Mouse (Mus musculus) hindbrain, embryonic 13.5 days (tissue): ENCODE measurements around the gene Defb29. TPM values are rescaled to one million over a fixed set of nuclear protein-coding genes. Genes with fewer than 3 reads are reported as not detected.

Experiments used
- ATAC-seq: fragments of 200-750 bp; cut with Nextera tagmentation; 2 replicates; pipeline ENCODE4 v1.8.0; 2017; ENCODE audit warnings: moderate TSS enrichment; ENCODE audit not compliant: low FRiP score
- H3K27ac ChIP-seq: fragments of 300-500 bp; sonication (generic); 2 replicates; pipeline ENCODE4 v1.5.1; 2015; ENCODE audit warnings: inconsistent platforms, mild to moderate bottlenecking, moderate library complexity
- H3K27me3 ChIP-seq: fragments of 300-500 bp; sonication (generic); 2 replicates; pipeline ENCODE4 v1.6.1; 2015; ENCODE audit warnings: mild to moderate bottlenecking, inconsistent platforms
- H3K36me3 ChIP-seq: fragments of 300-500 bp; sonication (generic); 2 replicates; pipeline ENCODE4 v1.6.1; 2015; ENCODE audit warnings: mild to moderate bottlenecking, inconsistent platforms
- H3K4me1 ChIP-seq: fragments of 300-500 bp; sonication (generic); replicated peaks from 2 replicates; pipeline ENCODE4 v1.6.1; 2015; ENCODE audit warnings: inconsistent platforms
- H3K4me2 ChIP-seq: fragments of 300-500 bp; sonication (generic); 2 replicates; pipeline ENCODE4 v1.6.1; 2015; ENCODE audit warnings: inconsistent platforms, mild to moderate bottlenecking, moderate library complexity
- H3K4me3 ChIP-seq: fragments of 300-500 bp; sonication (generic); 2 replicates; pipeline ENCODE4 v1.5.1; 2015; ENCODE audit warnings: mild to moderate bottlenecking, inconsistent platforms
- H3K9ac ChIP-seq: fragments of 300-500 bp; sonication (generic); 2 replicates; pipeline ENCODE4 v1.6.1; 2015; ENCODE audit warnings: mild to moderate bottlenecking, inconsistent platforms
- H3K9me3 ChIP-seq: fragments of 300-500 bp; sonication (generic); 2 replicates; pipeline ENCODE4 v1.6.1; 2016; ENCODE audit warnings: inconsistent platforms
- WGBS: fragments of 180-500 bp; shearing (Covaris S2); methylation state at CpG from one replicate; pipeline ENCODE4 v1.1.7; 2015; 5-methylcytosine and 5-hydroxymethylcytosine counted together
- polyA plus RNA-seq: library from polyadenylated mRNA; unstranded; fragments of >200 nt; fragmentation: Nextera tagmentation; extraction: Ambion mirVana; gene quantifications from 2 replicates; pipeline ENCODE4 v1.2.1, GENCODE M21; 2015

The Defb29 gene
- polyA plus RNA-seq, 1 experiment from 2014 or later = not detected

- Histone ChIP-seq H3K27me3 (no peaks in the 10 kb centered on the region), H3K9ac (no peak overlapping the region), H3K4me1 (no peaks in the 10 kb centered on the region), H3K27ac (no peak overlapping the region), H3K9me3 (no peaks in the 10 kb centered on the region), H3K36me3 (no peaks in the 10 kb centered on the region), H3K4me3 (no peak overlapping the region), H3K4me2 (no peak overlapping the region)
- WGBS = 81% methylated on average over 6 of the region's 6 CpGs
- no peak for ATAC-seq
These were observed 46.7 kb downstream of the Defb29 start for GRCm38 (mm10) chr2:152493151-152493550.

GRCm38 (mm10) chr2:152490038-152490437 lies 49.9 kb downstream of the Defb29 start, which contains the start of gene Defb22:
Gene Defb22 (minus strand): TSS chr2:152490138.
- Histone ChIP-seq H3K9ac (no peak within 1 kb of the TSS), H3K4me1 (no peaks in the 10 kb centered on the region), H3K4me2 (no peak within 1 kb of the TSS), H3K4me3 (no peak within 1 kb of the TSS), H3K9me3 (no peaks in the 10 kb centered on the region), H3K27ac (no peak within 1 kb of the TSS), H3K36me3 (no peaks in the 10 kb centered on the region), H3K27me3 (no peaks in the 10 kb centered on the region)
- no peak for ATAC-seq

Other genes with a start within 250 kb of the Defb29 start
- gene Tbc1d20, start 246.3 kb downstream of the Defb29 start, polyA plus RNA-seq = 32.2 and 34.3 TPM in 2 replicates
- 97.5 and 98.9 TPM in 2 replicates for gene Rbck1, start 207.4 kb downstream of the Defb29 start, polyA plus RNA-seq
- 0.97 and 1.5 TPM in 2 replicates for gene Trib3, start 196.1 kb downstream of the Defb29 start, polyA plus RNA-seq
- gene Nrsn2, start 163.5 kb downstream of the Defb29 start, polyA plus RNA-seq = 28.1 and 34.2 TPM in 2 replicates
- gene Sox12, start 142.0 kb downstream of the Defb29 start, polyA plus RNA-seq = 16.4 and 16.9 TPM in 2 replicates
- gene Zcchc3, start 125.1 kb downstream of the Defb29 start, polyA plus RNA-seq = 20.1 and 21.5 TPM in 2 replicates
- gene 6820408C15Rik, start 124.5 kb downstream of the Defb29 start, polyA plus RNA-seq = 1.9 and 3.9 TPM in 2 replicates
- gene Defb23, start 75.5 kb downstream of the Defb29 start, polyA plus RNA-seq = not detected in 2 replicates
- gene Defb20, start 63.0 kb downstream of the Defb29 start, polyA plus RNA-seq = not detected in 2 replicates
- not detected in 2 replicates for gene Defb22, start 50.0 kb downstream of the Defb29 start, polyA plus RNA-seq
- not detected in 2 replicates for gene Defb26, start 28.4 kb downstream of the Defb29 start, polyA plus RNA-seq
- gene Defb28, start 21.8 kb downstream of the Defb29 start, polyA plus RNA-seq = not detected in 2 replicates
- not detected in 2 replicates for gene Gm17416, start 29.2 kb upstream of the Defb29 start, polyA plus RNA-seq
- not detected in 2 replicates for gene Defb21, start 32.6 kb upstream of the Defb29 start, polyA plus RNA-seq
- gene Defb19, start 40.2 kb upstream of the Defb29 start, polyA plus RNA-seq = not detected in 2 replicates
- not detected in 2 replicates for gene Defb45, start 59.3 kb upstream of the Defb29 start, polyA plus RNA-seq
- not detected in 2 replicates for gene Defb36, start 64.2 kb upstream of the Defb29 start, polyA plus RNA-seq
- gene Defb25, start 83.0 kb upstream of the Defb29 start, polyA plus RNA-seq = not detected in 2 replicates
- gene Rem1, start 86.9 kb upstream of the Defb29 start, polyA plus RNA-seq = 0.30 and 0.57 TPM in 2 replicates
- 168 and 169 TPM in 2 replicates for gene H13, start 129.4 kb upstream of the Defb29 start, polyA plus RNA-seq
- 39.4 and 47.2 TPM in 2 replicates for gene Mcts2, start 146.9 kb upstream of the Defb29 start, polyA plus RNA-seq
- 68.7 and 87.0 TPM in 2 replicates for gene Id1, start 196.2 kb upstream of the Defb29 start, polyA plus RNA-seq
- 4.6 and 5.4 TPM in 2 replicates for gene Cox4i2, start 214.1 kb upstream of the Defb29 start, polyA plus RNA-seq